Mouse (Mus musculus): ENCODE measurements around the gene Naaladl2. TPM values are rescaled to one million over a fixed set of nuclear protein-coding genes. Genes with fewer than 3 reads are reported as not detected.

Naaladl2 gene
- polyA plus RNA-seq, 1 experiment from 2014 or later: 2.7 TPM

DNA sequence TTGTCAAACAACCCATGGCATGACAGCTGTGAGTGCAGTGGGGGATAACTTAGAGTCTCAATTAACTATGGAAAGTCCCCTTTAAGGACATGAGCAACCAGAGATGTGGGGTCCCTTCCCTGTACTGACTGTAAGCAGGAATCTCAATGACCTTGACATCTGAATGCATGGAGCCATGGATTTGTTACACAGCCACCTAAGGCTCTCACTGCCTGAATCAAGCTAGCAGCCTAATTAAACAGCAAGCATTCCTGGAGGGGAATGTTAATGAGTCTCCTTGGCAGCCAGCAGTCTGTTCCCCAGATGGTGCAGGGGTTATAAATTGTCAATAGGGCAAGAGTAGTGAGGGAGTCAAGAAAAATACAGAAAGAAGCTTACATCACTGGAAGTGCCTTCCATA lies 538.6 kb downstream of the Naaladl2 start:
- Histone ChIP-seq H3K4me2 (replicated peaks) (no peak overlapping the region), H3K4me3 (replicated peaks) (no peak overlapping the region), H3K9ac (no peak overlapping the region), H3K27ac (no peak overlapping the region), H3K36me3 (no peaks in the 10 kb centered on the region), H3K9me3 (no peaks in the 10 kb centered on the region), H3K4me1 (replicated peaks) (no peaks in the 10 kb centered on the region), H3K27me3 (replicated peaks) (no peaks in the 10 kb centered on the region)
- no peak for ATAC-seq

DNA sequence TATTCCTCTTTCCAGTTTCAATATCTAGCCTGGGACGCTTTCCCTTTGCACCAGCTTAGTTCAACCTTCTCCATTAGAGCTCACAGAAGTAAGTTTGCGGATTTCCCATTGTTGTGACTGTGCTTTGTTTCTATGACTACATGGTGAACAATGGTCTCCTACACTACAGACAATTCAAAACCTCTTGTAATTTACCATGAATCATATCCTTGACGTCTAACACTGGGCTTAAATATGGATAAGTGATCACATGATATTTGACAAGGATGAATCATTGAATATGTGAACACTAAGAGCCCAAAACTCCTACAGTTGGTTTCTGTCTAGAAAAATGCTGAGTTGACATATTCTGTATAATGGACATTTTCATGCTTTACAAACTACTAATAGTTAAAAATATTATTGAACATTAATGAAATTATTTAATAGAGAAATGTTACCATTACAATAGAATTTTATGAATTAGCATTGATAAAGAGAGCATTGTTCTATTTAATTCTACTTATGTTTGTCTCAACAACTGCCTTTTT lies 539.2 kb downstream of the Naaladl2 start:
- ATAC-seq: no peak

DNA sequence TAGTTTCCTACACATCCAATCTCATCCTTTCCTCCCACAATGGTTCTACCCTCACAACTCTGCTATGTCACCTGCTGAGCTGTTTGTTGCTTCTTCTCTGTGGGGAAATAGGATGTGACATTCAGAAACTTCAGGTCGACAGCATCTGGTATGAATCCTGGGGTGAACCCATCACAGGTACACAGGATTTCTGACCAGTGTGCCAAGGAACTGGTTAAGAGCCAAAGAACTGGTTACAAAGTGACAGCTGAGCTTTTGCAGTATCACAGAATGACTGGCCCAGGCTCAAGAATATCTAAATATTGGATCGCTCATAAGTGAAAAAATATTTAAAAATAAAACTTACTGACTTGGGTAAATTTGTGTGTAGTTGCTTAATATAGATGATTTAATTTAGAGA lies 548.6 kb downstream of the Naaladl2 start:
- no peak overlapping the region for H3K4me3 ChIP-seq (replicated peaks)
- H3K4me2 ChIP-seq (replicated peaks): no peak overlapping the region
- no peaks in the 10 kb centered on the region for H3K36me3 ChIP-seq
- no peak for ATAC-seq
- H3K27ac ChIP-seq: no peak overlapping the region
- H3K9me3 ChIP-seq: no peaks in the 10 kb centered on the region
- 65% methylated on average over 2 of the region's 2 CpGs for WGBS
- no peak overlapping the region for H3K9ac ChIP-seq
- H3K27me3 ChIP-seq (replicated peaks): no peaks in the 10 kb centered on the region
- no peaks in the 10 kb centered on the region for H3K4me1 ChIP-seq (replicated peaks)

More for the DNA sequence above, 539.2 kb downstream of the Naaladl2 start:
- no peak overlapping the region for H3K27ac ChIP-seq
- no peaks in the 10 kb centered on the region for H3K27me3 ChIP-seq (replicated peaks)
- no peaks in the 10 kb centered on the region for H3K4me1 ChIP-seq (replicated peaks)
- no peak overlapping the region for H3K4me3 ChIP-seq (replicated peaks)
- no peaks in the 10 kb centered on the region for H3K9me3 ChIP-seq
- H3K4me2 ChIP-seq (replicated peaks): no peak overlapping the region
- no peaks in the 10 kb centered on the region for H3K36me3 ChIP-seq
- 85% methylated on average over 3 of the region's 3 CpGs for WGBS
- H3K9ac ChIP-seq: no peak overlapping the region

DNA sequence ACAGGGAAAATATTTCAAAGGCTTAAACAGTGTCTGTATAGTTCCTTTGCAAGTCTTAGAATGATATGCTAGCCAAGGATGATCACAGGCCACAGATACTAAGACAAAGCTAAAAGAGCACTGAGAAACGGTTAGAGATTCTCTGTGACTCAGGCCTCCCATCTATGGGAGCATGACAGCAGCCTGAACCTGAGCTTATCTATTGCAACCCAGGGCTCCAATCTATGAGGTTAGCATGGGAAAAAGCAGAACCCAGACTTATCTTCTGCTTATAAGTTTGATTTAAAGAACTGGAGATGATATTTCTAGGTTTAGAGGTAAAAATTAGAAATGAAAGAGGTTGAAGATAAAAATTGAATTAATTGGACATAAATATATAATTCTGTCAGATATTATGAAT lies 587.4 kb downstream of the Naaladl2 start:
- Histone ChIP-seq H3K27ac (no peak overlapping the region), H3K4me3 (replicated peaks) (no peak overlapping the region), H3K36me3 (no peaks in the 10 kb centered on the region), H3K4me1 (replicated peaks) (no peaks in the 10 kb centered on the region), H3K9ac (no peak overlapping the region), H3K9me3 (no peaks in the 10 kb centered on the region), H3K4me2 (replicated peaks) (no peak overlapping the region), H3K27me3 (replicated peaks) (no peaks in the 10 kb centered on the region)
- no peak for ATAC-seq
- 86% methylated on average over 1 of the region's 1 CpGs for WGBS

DNA sequence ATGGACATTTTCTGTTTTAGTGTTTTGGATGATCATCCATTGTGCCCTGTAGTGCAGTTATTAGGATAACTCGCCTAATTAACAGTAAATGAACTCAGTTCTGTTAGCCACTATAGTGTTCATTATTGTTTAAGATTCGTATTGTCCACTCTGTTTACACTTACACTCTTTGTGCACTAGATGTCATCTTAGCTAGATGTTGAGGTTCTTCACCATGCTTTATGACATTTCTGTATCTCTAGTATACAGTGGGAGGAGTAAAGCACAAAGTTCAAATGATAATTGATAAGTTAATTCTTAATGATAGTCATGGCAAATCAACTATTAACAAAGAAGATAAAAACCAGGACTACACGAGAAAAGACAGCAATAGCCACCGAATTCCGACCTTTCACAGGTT lies 590.4 kb downstream of the Naaladl2 start:
- H3K4me1 ChIP-seq (replicated peaks): no peaks in the 10 kb centered on the region
- WGBS: 77% methylated on average over 5 of the region's 5 CpGs

DNA sequence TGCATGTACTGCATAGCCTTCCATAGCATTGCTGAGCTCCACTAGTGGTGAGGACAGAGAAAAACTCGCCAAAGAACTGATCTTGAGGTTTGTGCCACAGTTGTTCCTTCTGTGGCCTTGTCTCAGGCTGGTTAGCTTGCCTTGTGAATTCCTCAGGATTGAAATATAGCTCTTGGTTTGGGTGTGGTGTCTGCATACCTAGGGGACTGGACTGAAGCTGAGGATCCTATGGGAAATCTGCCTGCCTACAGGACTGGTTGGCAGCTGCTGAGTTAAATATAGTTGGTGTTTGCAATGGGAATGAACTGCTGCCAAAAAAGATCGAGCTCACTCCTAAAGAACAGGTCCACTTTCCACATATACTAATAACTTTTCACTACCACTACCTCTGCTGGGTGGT lies 591.4 kb downstream of the Naaladl2 start:
- H3K4me3 ChIP-seq (replicated peaks): no peak overlapping the region
- no peak overlapping the region for H3K27ac ChIP-seq
- WGBS: 74% methylated on average over 2 of the region's 2 CpGs
- no peaks in the 10 kb centered on the region for H3K36me3 ChIP-seq
- no peaks in the 10 kb centered on the region for H3K4me1 ChIP-seq (replicated peaks)
- no peak overlapping the region for H3K9ac ChIP-seq
- H3K27me3 ChIP-seq (replicated peaks): no peaks in the 10 kb centered on the region
- no peak overlapping the region for H3K4me2 ChIP-seq (replicated peaks)
- ATAC-seq: no peak
- H3K9me3 ChIP-seq: no peaks in the 10 kb centered on the region

More for the DNA sequence above, 590.4 kb downstream of the Naaladl2 start:
- Histone ChIP-seq H3K4me2 (replicated peaks) (no peak overlapping the region), H3K27ac (no peak overlapping the region), H3K27me3 (replicated peaks) (no peaks in the 10 kb centered on the region), H3K4me3 (replicated peaks) (no peak overlapping the region), H3K9ac (no peak overlapping the region), H3K36me3 (no peaks in the 10 kb centered on the region), H3K9me3 (no peaks in the 10 kb centered on the region)
- ATAC-seq: no peak

DNA sequence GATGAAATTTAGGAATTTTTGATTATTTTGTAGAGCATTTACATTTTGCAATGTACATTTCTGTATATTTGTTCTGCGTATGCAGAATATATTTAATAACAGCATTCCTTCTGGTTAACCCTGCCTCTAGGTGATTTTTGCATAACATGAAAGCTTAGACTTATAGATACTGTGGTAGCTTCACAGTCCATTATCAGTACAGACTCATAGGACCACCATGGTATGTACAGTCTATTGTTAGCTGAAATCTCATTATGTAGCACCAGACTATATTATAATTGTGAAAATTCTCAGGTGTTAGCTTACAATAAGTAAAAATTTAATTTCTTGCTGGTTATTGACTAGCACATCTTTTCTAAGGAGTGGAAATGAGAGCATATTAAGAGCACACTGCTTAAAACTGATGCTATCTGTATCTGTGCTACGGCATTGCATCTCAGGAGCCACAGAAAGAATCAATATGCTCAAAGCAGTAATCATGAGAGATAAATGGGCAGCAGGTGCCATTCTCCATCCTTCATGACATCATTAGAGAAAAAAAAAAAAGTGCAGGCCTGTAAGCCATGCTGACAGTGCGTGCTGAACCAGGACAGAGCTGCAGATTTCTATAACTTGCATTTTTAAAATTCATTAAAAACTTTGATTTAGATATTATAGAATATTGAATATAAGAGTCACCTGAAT lies 610.1 kb downstream of the Naaladl2 start:
- no peak overlapping the region for H3K4me2 ChIP-seq (replicated peaks)
- no peak overlapping the region for H3K9ac ChIP-seq
- H3K27me3 ChIP-seq (replicated peaks): no peaks in the 10 kb centered on the region
- H3K4me1 ChIP-seq (replicated peaks): no peaks in the 10 kb centered on the region
- H3K27ac ChIP-seq: no peak overlapping the region
- no peak for ATAC-seq
- H3K4me3 ChIP-seq (replicated peaks): no peak overlapping the region
- no peaks in the 10 kb centered on the region for H3K36me3 ChIP-seq
- no peaks in the 10 kb centered on the region for H3K9me3 ChIP-seq
- 87% methylated on average over 3 of the region's 3 CpGs for WGBS

DNA sequence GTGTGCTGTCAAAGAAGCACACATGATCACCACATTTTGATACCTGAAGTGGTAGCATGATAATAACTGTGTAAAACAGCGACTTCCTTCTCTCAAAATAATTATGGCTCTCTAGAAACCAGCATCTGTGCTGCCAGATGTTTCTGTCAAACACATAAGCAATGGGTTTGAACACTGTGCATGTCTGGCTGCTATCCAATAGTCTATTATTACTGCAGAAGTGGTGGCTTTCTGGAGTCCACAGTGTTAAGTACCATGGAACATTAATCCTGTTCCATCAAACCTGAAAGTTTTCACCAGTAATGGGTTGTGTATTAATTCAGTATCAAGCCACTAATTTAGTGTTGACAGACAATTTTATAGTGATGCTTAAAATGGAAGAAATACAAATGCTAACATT lies 629.1 kb downstream of the Naaladl2 start:
- Histone ChIP-seq H3K27me3 (replicated peaks) (no peaks in the 10 kb centered on the region), H3K9ac (no peak overlapping the region), H3K9me3 (no peaks in the 10 kb centered on the region), H3K27ac (no peak overlapping the region), H3K36me3 (no peaks in the 10 kb centered on the region), H3K4me2 (replicated peaks) (no peak overlapping the region), H3K4me3 (replicated peaks) (no peak overlapping the region), H3K4me1 (replicated peaks) (no peaks in the 10 kb centered on the region)
- ATAC-seq: no peak
- 24% methylated on average over 1 of the region's 1 CpGs for WGBS

DNA sequence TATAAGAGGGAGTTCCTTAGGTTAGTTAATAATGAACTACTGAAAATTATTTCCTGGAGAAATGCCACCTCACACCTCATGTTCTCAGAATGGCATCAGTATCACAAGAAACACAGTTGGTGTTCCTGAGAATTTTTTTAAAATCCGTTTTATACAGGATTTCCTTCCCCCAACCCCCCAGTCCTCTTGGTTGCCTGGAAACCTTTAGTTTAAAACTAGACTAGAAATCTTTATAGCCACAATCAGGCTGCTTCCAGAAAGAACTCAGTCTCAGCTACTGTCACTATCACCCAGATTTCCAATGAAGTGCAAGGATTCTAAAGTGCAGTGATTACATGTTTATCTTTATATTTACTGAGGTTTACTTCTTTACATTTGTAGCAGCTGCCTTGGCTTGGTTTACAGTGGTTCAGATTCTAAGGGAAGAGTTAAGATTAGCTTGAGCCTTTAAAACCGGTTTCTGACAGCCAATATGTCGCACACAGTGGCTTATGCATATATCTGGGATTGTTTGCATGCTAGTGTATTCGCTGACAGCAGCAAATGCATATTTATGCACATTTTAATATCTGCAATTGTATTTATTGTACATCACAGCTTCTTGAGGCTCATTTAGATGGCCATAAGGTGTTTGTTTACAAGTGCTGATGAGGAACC lies 657.5 kb downstream of the Naaladl2 start:
- WGBS: 68% methylated on average over 4 of the region's 4 CpGs
- no peak overlapping the region for H3K4me2 ChIP-seq (replicated peaks)
- no peak for ATAC-seq
- no peak overlapping the region for H3K4me3 ChIP-seq (replicated peaks)
- H3K4me1 ChIP-seq (replicated peaks): no peaks in the 10 kb centered on the region
- no peaks in the 10 kb centered on the region for H3K36me3 ChIP-seq
- H3K27ac ChIP-seq: no peak overlapping the region
- no peaks in the 10 kb centered on the region for H3K9me3 ChIP-seq
- no peak overlapping the region for H3K9ac ChIP-seq
- no peaks in the 10 kb centered on the region for H3K27me3 ChIP-seq (replicated peaks)

DNA sequence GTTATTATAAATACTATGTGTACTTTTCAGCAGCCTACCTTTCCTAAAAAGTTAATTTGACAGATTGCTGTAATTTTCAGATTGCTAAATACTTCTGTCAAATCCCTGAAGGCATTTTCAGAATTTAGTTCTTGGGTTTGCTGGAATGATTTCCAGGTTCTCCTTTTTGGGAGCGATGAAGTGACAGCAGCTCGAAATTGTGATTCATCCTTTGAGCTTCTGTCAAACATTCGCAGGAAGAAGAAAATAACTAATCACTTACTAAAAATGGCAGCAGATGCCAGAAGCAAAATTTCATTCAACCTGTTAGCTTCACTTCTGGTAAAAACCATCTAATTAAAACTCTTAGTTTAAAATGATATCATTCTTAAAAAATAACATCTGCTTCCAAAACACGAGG lies 680.1 kb downstream of the Naaladl2 start:
- no peak overlapping the region for H3K9ac ChIP-seq
- no peaks in the 10 kb centered on the region for H3K4me1 ChIP-seq (replicated peaks)
- no peak overlapping the region for H3K4me3 ChIP-seq (replicated peaks)
- H3K36me3 ChIP-seq: no peaks in the 10 kb centered on the region
- no peak overlapping the region for H3K27ac ChIP-seq
- no peak for ATAC-seq
- 84% methylated on average over 4 of the region's 4 CpGs for WGBS
- no peak overlapping the region for H3K4me2 ChIP-seq (replicated peaks)
- H3K27me3 ChIP-seq (replicated peaks): no peaks in the 10 kb centered on the region
- no peaks in the 10 kb centered on the region for H3K9me3 ChIP-seq

DNA sequence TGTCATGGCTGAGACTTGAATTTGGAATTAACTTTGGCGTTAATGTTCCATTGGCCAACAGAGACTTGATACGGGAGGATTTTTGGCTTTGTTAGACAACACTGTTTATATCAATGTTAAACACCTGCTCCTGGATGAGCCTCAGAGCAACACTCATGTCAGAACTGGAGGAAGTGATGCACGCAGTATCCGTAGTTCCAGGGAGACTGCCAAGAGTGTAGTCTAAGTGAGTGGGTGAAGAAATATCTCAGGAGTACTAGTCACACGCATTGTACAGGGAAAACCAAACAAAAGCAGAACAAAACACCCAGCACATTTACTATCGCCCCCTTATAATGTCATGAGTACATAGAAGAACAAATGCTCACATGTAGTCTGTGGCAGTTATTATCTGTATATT lies 703.4 kb downstream of the Naaladl2 start:
- Histone ChIP-seq H3K4me3 (replicated peaks) (no peak overlapping the region), H3K36me3 (no peaks in the 10 kb centered on the region), H3K9ac (no peak overlapping the region), H3K4me2 (replicated peaks) (no peak overlapping the region), H3K4me1 (replicated peaks) (no peaks in the 10 kb centered on the region), H3K27ac (no peak overlapping the region), H3K27me3 (replicated peaks) (no peaks in the 10 kb centered on the region), H3K9me3 (no peaks in the 10 kb centered on the region)
- WGBS: 71% methylated on average over 6 of the region's 6 CpGs
- no peak for ATAC-seq

DNA sequence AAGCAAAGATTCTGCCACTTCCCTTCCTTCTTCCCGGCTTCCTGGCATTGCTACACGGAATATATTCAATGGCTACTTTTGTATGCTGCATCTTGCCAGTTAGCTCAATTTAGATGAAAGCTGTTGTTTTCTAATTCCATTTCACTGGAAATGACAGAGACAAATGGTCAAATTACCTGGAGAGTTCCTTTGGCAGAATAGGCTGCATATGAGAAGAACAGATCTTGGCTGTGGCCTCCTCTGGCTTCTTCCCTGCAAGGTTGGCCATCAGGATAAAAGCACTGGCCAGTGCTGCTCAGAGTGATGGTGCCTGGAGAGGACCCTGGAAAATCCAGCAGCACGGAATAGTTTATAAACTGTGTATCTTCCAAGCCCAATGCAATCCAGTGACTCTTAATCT lies 711.3 kb downstream of the Naaladl2 start:
- no peak overlapping the region for H3K27ac ChIP-seq

DNA sequence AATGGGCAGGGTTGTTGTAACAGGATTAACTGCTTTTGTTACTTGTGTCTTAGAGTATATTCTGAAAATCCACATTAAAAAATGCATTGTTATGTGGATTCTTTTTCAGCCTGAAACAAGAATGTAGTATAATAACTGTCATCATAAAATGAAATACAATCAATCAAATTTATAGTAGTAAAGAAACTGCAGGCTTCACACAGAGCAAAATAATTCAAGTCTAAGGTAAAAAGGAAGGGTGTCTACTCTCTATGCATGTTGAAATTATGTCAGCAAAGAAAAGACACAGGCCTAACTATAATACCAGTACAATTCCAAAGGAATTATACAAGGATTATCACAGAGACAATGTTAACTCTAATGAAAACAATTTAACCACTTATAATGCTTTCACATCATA lies 752.3 kb downstream of the Naaladl2 start:
- H3K4me1 ChIP-seq (replicated peaks): no peaks in the 10 kb centered on the region
- no peak overlapping the region for H3K9ac ChIP-seq
- H3K36me3 ChIP-seq: no peaks in the 10 kb centered on the region
- H3K27me3 ChIP-seq (replicated peaks): no peaks in the 10 kb centered on the region
- H3K4me3 ChIP-seq (replicated peaks): no peak overlapping the region
- H3K4me2 ChIP-seq (replicated peaks): no peak overlapping the region
- ATAC-seq: no peak
- H3K27ac ChIP-seq: no peak overlapping the region
- H3K9me3 ChIP-seq: no peaks in the 10 kb centered on the region

More for the DNA sequence above, 711.3 kb downstream of the Naaladl2 start:
- no peak overlapping the region for H3K4me2 ChIP-seq (replicated peaks)
- H3K36me3 ChIP-seq: no peaks in the 10 kb centered on the region
- H3K27me3 ChIP-seq (replicated peaks): no peaks in the 10 kb centered on the region
- no peak overlapping the region for H3K9ac ChIP-seq
- no peaks in the 10 kb centered on the region for H3K4me1 ChIP-seq (replicated peaks)
- WGBS: 81% methylated on average over 3 of the region's 3 CpGs
- no peak for ATAC-seq
- H3K4me3 ChIP-seq (replicated peaks): no peak overlapping the region
- no peaks in the 10 kb centered on the region for H3K9me3 ChIP-seq

All from intestine, embryonic 15.5 days (tissue).